Mouse (Mus musculus): Measurements from ENCODE around the gene Itga3. TPM values are rescaled to one million over a fixed set of nuclear protein-coding genes. Genes with fewer than 3 reads are reported as not detected.
"Not testable (repeated sequence)": the region's sequence is repeated elsewhere in the genome, so short reads cannot be mapped to it uniquely, and the experiment has no call there.

Gene Itga3
- polyA plus RNA-seq, 1 experiment, result 0.27 TPM

DNA sequence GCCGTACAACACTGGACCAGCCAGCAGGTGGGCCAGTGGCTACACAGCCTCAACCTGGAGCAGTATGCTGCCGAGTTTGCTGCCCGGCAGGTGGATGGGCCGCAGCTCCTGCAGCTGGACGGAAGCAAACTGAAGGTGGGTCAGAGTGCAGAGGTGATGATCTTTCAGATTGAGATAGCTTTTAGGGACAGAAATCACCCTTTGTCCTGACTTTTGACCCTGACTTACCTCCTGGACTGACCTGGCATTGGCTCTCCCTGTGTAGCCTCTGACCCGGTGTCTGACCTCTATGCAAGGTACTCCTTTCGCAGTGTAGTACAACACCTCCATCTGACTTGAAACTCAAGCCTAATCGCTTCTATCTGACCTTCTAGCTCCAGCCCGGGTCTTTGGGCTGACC, 53.1 kb downstream of the Itga3 start:
- H3K4me1 ChIP-seq (ENCODE audit: control insufficient read depth, insufficient read depth, low read length), result no peaks in the 10 kb centered on the region
- no peak for TF ChIP-seq CTCF (IDR thresholded peaks at IDR 0.05; ENCODE audit: low read depth, low read length)
- no peak for TF ChIP-seq POLR2A (IDR thresholded peaks at IDR 0.05; ENCODE audit: borderline replicate concordance, low read depth, low read length)
- H3K4me3 ChIP-seq (ENCODE audit: insufficient read depth, low read length), result no peak overlapping the region

DNA sequence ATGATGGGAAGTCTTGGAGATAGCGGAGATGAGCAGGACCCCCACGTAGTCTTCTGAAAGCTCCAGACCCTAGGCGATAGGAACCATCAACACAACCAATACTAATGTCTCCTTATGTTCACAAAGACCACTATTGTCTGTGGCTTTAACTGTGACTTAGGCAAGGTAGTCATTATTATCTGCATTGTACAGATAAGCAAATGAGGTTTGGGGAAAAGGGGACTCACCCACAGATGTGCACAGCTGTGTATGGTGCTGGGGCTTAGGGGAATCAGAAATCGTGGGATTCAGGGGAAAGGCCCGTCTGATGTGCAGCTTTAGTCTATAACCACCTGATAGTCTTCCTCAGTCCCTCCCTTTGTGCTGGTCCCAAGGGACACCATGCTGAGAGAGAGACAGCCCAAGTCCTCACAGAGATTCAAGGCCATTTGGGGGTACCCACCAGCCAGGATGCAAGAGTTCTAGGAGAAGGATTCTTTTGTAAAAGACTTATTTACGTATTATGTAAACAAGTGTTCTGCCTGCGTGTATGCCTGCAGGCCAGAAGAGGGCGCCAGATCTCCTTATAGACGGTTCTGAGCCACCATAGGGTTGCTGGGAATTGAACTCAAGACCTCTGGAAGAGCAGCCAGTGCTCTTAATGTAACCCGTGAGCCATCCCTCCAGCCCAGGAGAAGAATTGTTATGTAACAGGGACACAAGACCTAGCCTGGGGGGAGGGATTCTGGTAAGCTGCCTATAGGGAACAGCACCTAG, 54.2 kb downstream of the Itga3 start:
- H3K4me1 ChIP-seq (ENCODE audit: control insufficient read depth, insufficient read depth, low read length), result no peaks in the 10 kb centered on the region
- H3K4me3 ChIP-seq (ENCODE audit: insufficient read depth, low read length), result no peak overlapping the region
- H3K27ac ChIP-seq (ENCODE audit: insufficient read depth, low read depth, low read length), result no peak overlapping the region
- TF ChIP-seq CTCF (IDR thresholded peaks at IDR 0.05; ENCODE audit: low read depth, low read length), result no peak
- no peak for TF ChIP-seq POLR2A (IDR thresholded peaks at IDR 0.05; ENCODE audit: borderline replicate concordance, low read depth, low read length)

More for the DNA sequence above, 53.1 kb downstream of the Itga3 start:
- no peak overlapping the region for H3K27ac ChIP-seq (ENCODE audit: insufficient read depth, low read depth, low read length)

DNA sequence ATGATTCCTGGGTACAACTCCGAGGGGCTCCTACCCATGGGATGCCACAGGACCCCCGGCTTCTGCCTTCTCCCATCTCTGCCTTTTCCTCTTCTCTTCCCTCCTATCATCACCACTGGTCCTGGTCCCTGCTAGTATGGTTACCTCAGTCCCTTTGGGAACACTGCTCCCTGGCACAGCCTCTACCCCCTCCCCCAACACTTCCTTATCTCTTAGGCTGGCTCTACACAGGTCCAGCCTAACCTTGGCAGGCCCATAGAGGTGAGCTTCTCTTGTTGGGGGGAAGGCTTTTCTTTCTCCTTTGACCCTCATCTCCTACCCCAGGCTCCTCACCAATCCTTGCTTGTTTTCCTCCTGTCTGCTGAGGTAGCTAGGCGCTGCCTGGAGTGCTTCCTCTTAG, 61.1 kb downstream of the Itga3 start:
- H3K4me1 ChIP-seq (ENCODE audit: control insufficient read depth, insufficient read depth, low read length), result no peaks in the 10 kb centered on the region
- TF ChIP-seq CTCF (IDR thresholded peaks at IDR 0.05; ENCODE audit: low read depth, low read length), result no peak
- no peak overlapping the region for H3K4me3 ChIP-seq (ENCODE audit: insufficient read depth, low read length)
- no peak overlapping the region for H3K27ac ChIP-seq (ENCODE audit: insufficient read depth, low read depth, low read length)

DNA sequence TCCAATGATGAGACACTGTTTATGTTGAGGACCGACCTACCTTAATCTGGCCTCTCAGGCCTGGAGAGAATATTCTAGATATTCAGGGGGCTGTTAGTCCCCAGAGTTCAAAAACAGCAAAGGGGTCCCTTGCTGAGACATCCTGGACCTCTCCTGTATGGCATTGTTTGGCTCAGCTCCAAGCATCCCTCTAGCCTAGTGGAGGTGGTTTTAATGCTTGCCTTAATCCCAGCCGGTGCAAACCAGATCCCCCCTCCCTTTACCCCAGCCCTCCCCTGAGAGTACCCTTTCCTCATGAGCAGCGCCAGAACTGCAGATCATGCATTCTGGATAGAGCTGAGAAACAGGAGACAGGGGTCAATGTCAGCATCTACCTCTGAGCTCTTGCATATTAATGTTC, 64.1 kb downstream of the Itga3 start:
- Histone ChIP-seq H3K4me3 (ENCODE audit: insufficient read depth, low read length) (no peak overlapping the region), H3K27ac (ENCODE audit: insufficient read depth, low read depth, low read length) (no peak overlapping the region), H3K4me1 (ENCODE audit: control insufficient read depth, insufficient read depth, low read length) (peaks cover 9% of the 10 kb centered on the region)
- no peak for TF ChIP-seq POLR2A (IDR thresholded peaks at IDR 0.05; ENCODE audit: borderline replicate concordance, low read depth, low read length)
- no peak for TF ChIP-seq CTCF (IDR thresholded peaks at IDR 0.05; ENCODE audit: low read depth, low read length)

DNA sequence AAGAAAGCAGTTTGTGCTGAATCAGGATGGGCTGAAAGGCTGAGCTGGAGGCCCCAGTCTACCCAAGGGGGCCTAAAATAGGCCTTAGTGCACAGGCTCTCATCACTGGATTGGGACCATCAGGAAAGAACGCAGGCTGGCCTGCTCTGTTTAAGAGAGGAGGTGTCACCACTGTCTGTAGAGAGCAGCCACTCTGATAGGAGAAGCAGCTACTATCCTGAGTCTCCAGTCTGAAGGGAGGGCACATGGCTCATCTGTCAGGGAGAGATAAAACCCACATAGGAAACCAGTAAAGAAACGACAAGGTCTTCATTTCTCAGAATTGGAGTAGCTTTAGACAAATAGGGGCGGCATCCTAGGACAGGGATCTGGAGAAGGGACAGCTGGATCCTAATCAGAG, 64.5 kb downstream of the Itga3 start:
- Histone ChIP-seq H3K4me1 (ENCODE audit: control insufficient read depth, insufficient read depth, low read length) (peaks cover 10% of the 10 kb centered on the region), H3K27ac (ENCODE audit: insufficient read depth, low read depth, low read length) (no peak overlapping the region), H3K4me3 (ENCODE audit: insufficient read depth, low read length) (no peak overlapping the region)
- no peak for TF ChIP-seq POLR2A (IDR thresholded peaks at IDR 0.05; ENCODE audit: borderline replicate concordance, low read depth, low read length)
- TF ChIP-seq CTCF (IDR thresholded peaks at IDR 0.05; ENCODE audit: low read depth, low read length), result no peak

DNA sequence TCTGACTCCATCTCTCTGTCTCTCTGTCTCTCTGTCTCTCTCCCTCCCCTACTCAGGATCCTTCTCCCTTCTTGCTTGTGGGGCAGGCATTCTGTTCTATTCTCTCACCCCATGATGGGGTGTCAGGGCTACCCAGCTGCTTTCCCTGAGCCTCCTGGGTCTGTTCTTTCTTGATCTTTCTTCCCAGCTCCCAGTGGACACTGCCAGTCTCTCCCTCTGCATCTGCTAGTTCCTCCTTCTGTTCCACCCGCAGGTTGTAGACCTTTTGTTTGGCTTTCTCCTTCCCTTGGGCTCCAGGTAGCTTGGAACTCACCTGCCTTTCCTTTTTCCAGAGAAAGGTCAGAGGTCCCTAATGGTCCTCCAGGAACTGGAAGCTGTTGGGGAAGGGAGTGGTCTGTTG, 65.2 kb downstream of the Itga3 start:
- Histone ChIP-seq H3K4me1 (ENCODE audit: control insufficient read depth, insufficient read depth, low read length) (peaks cover 14% of the 10 kb centered on the region), H3K4me3 (ENCODE audit: insufficient read depth, low read length) (no peak overlapping the region), H3K27ac (ENCODE audit: insufficient read depth, low read depth, low read length) (no peak overlapping the region)
- TF ChIP-seq CTCF (IDR thresholded peaks at IDR 0.05; ENCODE audit: low read depth, low read length) (no peak), POLR2A (IDR thresholded peaks at IDR 0.05; ENCODE audit: borderline replicate concordance, low read depth, low read length) (no peak)

DNA sequence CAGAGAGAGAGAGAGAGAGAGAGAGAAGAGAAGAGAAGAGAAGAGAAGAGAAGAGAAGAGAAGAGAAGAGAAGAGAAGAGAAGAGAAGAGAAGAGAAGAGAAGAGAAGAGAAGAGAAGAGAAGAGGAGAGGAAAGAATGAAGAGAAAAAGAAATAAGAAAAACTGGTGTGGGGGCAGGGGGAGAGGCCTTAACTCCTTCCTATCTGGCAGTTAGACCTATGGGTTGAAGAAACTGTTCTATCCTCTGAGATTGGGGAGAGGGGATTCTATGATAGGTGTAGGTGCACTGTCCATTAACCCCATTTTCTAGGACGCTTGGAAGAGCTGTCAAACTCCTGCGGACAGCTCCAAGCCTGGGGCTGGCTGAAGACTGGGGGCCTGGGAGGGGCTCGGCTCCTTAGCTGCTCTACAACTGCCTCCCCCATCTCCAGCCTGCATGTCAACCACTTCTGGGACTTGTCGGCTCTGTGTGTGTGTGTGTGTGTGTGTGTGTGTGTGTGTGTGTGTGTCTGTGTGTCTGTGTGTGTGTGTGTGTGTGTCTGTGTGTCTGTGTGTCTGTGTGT, 65.7 kb downstream of the Itga3 start:
- not testable (repeated sequence) for H3K4me3 ChIP-seq (ENCODE audit: insufficient read depth, low read length); H3K27ac ChIP-seq (ENCODE audit: insufficient read depth, low read depth, low read length)
- H3K4me1 ChIP-seq (ENCODE audit: control insufficient read depth, insufficient read depth, low read length), result peaks cover 18% of the 10 kb centered on the region

DNA sequence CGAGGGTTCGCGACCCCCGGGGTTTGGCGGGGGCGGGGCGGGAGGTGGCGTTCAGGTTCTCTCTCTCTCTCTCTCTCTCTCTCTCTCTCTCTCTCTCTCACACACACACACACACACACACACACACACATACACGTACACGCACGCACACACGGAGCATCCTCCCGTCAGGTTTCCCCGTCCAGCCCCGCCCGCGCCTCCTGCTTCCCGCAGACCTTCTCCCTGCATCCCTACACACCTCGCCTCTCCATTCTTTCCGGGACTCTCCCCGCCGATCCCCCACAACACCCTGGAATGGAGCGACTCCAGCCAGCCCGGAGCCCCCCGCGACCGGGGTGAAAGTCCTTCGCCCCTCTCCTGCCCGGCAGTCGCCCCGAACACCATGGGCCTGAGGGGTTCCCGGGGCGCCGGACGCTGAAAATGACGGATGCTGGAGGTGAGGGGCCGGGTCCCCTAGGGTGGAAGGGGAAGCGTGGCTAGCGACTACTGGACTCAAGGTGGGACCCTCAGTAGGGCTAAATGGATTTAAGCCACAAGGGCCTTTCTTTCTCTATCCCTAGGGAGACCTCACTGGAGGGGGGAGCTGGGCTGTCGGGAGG, 66.4 kb downstream of the Itga3 start:
- no peak for TF ChIP-seq POLR2A (IDR thresholded peaks at IDR 0.05; ENCODE audit: borderline replicate concordance, low read depth, low read length)
- TF ChIP-seq CTCF (IDR thresholded peaks at IDR 0.05; ENCODE audit: low read depth, low read length), result no peak
- peaks cover 18% of the 10 kb centered on the region for H3K4me1 ChIP-seq (ENCODE audit: control insufficient read depth, insufficient read depth, low read length)
- H3K4me3 ChIP-seq (ENCODE audit: insufficient read depth, low read length), result peak overlapping the region; percentile 66; the same call in 1 of the 2 replicates
- no peak overlapping the region for H3K27ac ChIP-seq (ENCODE audit: insufficient read depth, low read depth, low read length)

DNA sequence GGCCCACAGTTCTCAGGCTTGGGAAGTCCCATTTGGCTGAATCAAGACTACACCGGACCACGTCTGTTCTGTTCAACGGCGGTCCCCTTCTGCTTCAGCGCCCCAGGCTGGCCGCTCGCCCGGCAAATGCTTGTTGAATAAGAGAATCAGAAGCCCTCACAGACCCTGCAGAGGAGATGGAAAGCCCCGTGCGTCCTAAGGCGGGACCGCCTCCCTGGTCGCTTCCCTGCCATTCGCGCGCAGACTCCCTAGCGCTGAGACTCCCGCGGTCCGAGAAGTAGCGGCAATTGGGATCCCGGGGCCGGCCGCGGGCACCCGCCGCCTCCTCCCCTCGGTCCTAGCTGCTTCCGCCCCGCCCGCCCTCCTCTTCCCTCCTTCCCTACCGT, 67.0 kb downstream of the Itga3 start, which contains the start of gene Samd14:
Gene Samd14, plus strand, starts transcription at position 251 of the 386 bp plus-strand sequence.
- Histone ChIP-seq H3K4me3 (ENCODE audit: insufficient read depth, low read length) (peak within 1 kb of the TSS; percentile 66), H3K27ac (ENCODE audit: insufficient read depth, low read depth, low read length) (no peak within 1 kb of the TSS), H3K4me1 (ENCODE audit: control insufficient read depth, insufficient read depth, low read length) (peaks cover 18% of the 10 kb centered on the region)
- TF ChIP-seq POLR2A (IDR thresholded peaks at IDR 0.05; ENCODE audit: borderline replicate concordance, low read depth, low read length) (no peak), CTCF (IDR thresholded peaks at IDR 0.05; ENCODE audit: low read depth, low read length) (no peak)

Measured in bone marrow macrophage, adult 2 months (primary cell).